Mouse (Mus musculus): ENCODE results near the gene Nxpe5.

The Nxpe5 gene

DNA sequence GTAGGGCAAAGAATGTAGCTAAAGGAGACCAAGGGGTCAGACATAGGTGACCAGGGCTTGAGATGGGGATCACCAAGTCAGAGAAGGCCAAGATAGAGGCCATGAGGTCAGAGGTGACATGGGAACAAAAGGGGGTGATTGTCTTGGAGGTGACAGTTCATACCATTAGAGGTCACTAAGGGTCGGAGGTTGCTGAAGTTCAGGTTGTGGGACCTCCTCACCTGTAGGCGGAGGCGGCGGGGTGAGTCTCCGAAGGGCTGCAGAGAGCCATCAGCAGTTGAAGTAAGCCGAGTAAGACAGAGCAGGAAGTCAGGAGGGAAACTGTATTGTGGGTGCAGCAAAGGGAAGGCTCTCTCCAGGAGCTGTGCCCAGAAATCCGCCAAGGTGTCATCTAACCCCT is 52.3 kb downstream of the Nxpe5 start:
- DNase-seq (ENCODE audit: low read depth, low spot score) = no peak
- H3K36me3 ChIP-seq (ENCODE audit: control insufficient read depth, insufficient read depth, low read length, poor library complexity, severe bottlenecking) = no peaks in the 10 kb centered on the region; the same call in 1 of the 2 replicates

DNA sequence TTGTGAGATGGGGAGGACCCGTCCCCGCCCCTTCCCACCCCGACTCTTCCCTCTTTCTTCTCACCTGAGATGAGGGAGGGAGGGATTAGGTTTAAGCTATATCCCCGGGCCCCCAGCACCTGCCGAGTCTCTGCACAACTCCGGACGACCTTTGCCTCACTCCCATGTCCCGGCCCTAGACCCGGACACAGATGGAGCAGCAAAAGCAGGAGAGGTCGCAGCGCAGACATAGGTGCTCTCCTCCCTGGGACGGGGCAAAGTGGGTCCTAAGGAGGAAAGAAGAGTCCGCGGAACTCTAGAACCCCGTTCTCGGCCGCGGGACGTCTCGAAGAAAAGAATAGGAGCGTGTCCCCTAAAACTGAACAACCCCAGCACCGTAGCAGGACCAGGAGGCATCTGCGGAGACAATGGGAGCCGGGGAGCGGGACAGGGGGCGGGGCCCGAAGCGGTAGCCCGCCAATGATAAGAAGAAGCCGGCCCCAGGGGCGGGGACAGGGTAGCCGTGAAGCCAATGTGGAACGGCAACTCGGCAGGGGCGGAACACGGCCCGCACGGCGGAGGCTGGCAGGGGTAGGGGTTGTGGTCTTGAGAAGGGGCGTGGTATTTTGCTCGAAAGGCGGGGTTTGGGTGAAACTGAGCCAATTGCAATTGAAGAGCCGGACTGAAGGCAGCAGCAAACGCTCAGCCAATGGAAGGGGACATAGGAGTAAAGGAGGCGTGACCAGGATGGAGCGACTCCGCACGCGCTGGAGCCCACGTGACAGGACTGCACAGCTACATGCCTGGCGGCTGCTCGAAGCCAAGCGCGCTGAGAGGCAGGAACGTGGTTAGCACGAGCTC is 54.1 kb downstream of the Nxpe5 start, which contains the start of the genes Gm43720, Gpc2 and Stag3:
TSS of gene Gm43720 (minus strand) at position 374 of the 840 bp plus-strand sequence.
TSS of gene Gpc2 (minus strand) at position 421 of the 840 bp plus-strand sequence.
TSS of gene Stag3 (plus strand) at position 656 of the 840 bp plus-strand sequence.
- Histone ChIP-seq H3K27me3 (ENCODE audit: control insufficient read depth, insufficient read depth, low read length, poor library complexity, severe bottlenecking) (no peaks in the 10 kb centered on the region), H3K36me3 (ENCODE audit: control insufficient read depth, insufficient read depth, low read length, poor library complexity, severe bottlenecking) (no peaks in the 10 kb centered on the region; the same call in 1 of the 2 replicates)

More for the DNA sequence above, 52.3 kb downstream of the Nxpe5 start:
- H3K27me3 ChIP-seq (ENCODE audit: control insufficient read depth, insufficient read depth, low read length, poor library complexity, severe bottlenecking) = no peaks in the 10 kb centered on the region

DNA sequence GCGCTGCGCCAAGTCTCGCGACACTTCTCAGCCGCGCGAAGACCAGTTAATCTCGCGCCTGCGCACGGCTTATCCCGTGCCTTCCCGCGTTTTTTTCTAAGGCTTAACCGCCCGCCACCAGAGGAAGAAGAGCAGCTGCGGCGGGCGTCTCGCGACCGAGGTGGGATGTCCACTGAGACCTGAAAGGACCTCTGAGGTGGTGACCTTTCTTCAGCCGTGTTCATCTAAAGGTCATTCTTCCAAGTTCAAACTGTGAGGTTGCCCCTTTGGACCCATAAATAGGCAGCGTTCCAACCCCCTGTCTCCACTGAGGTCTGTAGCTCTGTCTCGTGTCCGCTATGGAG is 54.7 kb downstream of the Nxpe5 start:
- H3K36me3 ChIP-seq (ENCODE audit: control insufficient read depth, insufficient read depth, low read length, poor library complexity, severe bottlenecking) = no peaks in the 10 kb centered on the region; the same call in 1 of the 2 replicates
- no peaks in the 10 kb centered on the region for H3K27me3 ChIP-seq (ENCODE audit: control insufficient read depth, insufficient read depth, low read length, poor library complexity, severe bottlenecking)
- no peak for DNase-seq (ENCODE audit: low read depth, low spot score)

More for the DNA sequence above, 54.1 kb downstream of the Nxpe5 start, which contains the start of the genes Gm43720, Gpc2 and Stag3:
- peak; percentile 95 for DNase-seq (ENCODE audit: low read depth, low spot score)

- H3K27me3 ChIP-seq (ENCODE audit: control insufficient read depth, insufficient read depth, low read length, poor library complexity, severe bottlenecking) = no peaks in the 10 kb centered on the region
- DNase-seq (ENCODE audit: low read depth, low spot score) = no peak
- H3K36me3 ChIP-seq (ENCODE audit: control insufficient read depth, insufficient read depth, low read length, poor library complexity, severe bottlenecking) = no peaks in the 10 kb centered on the region; the same call in 1 of the 2 replicates
These were observed 55.1 kb downstream of the Nxpe5 start for GRCm38 (mm10) chr5:138280829-138281228.

DNA sequence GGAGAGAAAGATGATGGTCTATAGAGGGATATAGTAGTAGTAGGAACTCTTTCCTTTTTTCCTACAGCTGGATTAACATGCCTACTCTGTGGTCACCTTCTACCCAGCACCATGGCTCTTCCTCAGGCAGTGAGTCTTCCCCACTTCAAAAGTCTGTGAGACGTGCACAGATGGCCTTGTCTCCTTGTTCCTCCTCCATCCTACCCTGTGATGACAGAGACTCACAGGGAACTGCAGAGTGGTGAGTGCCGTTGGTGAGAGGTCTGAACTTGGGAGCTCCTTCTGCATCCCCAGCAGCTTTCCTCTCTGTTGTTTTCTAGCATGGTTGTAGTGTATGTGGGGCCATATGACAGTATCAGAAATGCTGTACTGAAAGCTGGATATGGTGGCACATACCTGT is 56.1 kb downstream of the Nxpe5 start:
- H3K36me3 ChIP-seq (ENCODE audit: control insufficient read depth, insufficient read depth, low read length, poor library complexity, severe bottlenecking) = no peaks in the 10 kb centered on the region; the same call in 1 of the 2 replicates
- H3K27me3 ChIP-seq (ENCODE audit: control insufficient read depth, insufficient read depth, low read length, poor library complexity, severe bottlenecking) = no peaks in the 10 kb centered on the region

GRCm38 (mm10) chr5:138283540-138283939 is 57.8 kb downstream of the Nxpe5 start:
- no peaks in the 10 kb centered on the region for H3K27me3 ChIP-seq (ENCODE audit: control insufficient read depth, insufficient read depth, low read length, poor library complexity, severe bottlenecking)
- no peaks in the 10 kb centered on the region; the same call in 1 of the 2 replicates for H3K36me3 ChIP-seq (ENCODE audit: control insufficient read depth, insufficient read depth, low read length, poor library complexity, severe bottlenecking)
- peak; percentile 53 for DNase-seq (ENCODE audit: low read depth, low spot score)

More for the DNA sequence above, 56.1 kb downstream of the Nxpe5 start:
- DNase-seq (ENCODE audit: low read depth, low spot score) = no peak

GRCm38 (mm10) chr5:138287861-138288260 is 62.2 kb downstream of the Nxpe5 start:
- peak; percentile 55 for DNase-seq (ENCODE audit: low read depth, low spot score)
- H3K27me3 ChIP-seq (ENCODE audit: control insufficient read depth, insufficient read depth, low read length, poor library complexity, severe bottlenecking) = no peaks in the 10 kb centered on the region
- H3K36me3 ChIP-seq (ENCODE audit: control insufficient read depth, insufficient read depth, low read length, poor library complexity, severe bottlenecking) = no peaks in the 10 kb centered on the region

DNA sequence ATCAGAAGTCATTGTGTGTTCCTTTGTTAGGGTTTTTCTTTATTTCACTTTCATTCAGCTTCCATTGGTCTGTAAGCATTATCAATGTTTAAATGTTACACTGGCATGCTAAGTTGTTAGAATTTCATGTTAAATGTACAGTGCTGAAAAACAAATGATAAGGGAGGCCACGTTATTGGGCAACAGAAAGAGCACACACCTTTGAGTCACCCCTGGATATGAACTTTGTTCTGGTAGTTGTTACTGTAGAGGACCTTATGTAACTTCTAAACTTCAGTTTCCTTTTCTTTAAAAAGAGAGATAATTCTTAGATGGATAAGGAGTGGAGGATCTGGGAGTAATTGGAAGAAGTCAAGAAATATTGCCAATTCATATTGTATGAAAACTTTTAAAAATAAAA is 65.9 kb downstream of the Nxpe5 start:
- no peaks in the 10 kb centered on the region for H3K36me3 ChIP-seq (ENCODE audit: control insufficient read depth, insufficient read depth, low read length, poor library complexity, severe bottlenecking)
- no peaks in the 10 kb centered on the region for H3K27me3 ChIP-seq (ENCODE audit: control insufficient read depth, insufficient read depth, low read length, poor library complexity, severe bottlenecking)
- no peak for DNase-seq (ENCODE audit: low read depth, low spot score)

- no peak for DNase-seq (ENCODE audit: low read depth, low spot score)
- Histone ChIP-seq H3K36me3 (ENCODE audit: control insufficient read depth, insufficient read depth, low read length, poor library complexity, severe bottlenecking) (no peaks in the 10 kb centered on the region), H3K27me3 (ENCODE audit: control insufficient read depth, insufficient read depth, low read length, poor library complexity, severe bottlenecking) (no peaks in the 10 kb centered on the region)
These were observed 68.5 kb downstream of the Nxpe5 start for GRCm38 (mm10) chr5:138294158-138294557.

- Histone ChIP-seq H3K36me3 (ENCODE audit: control insufficient read depth, insufficient read depth, low read length, poor library complexity, severe bottlenecking) (no peaks in the 10 kb centered on the region), H3K27me3 (ENCODE audit: control insufficient read depth, insufficient read depth, low read length, poor library complexity, severe bottlenecking) (no peaks in the 10 kb centered on the region)
- no peak for DNase-seq (ENCODE audit: low read depth, low spot score)
These were observed 73.9 kb downstream of the Nxpe5 start for GRCm38 (mm10) chr5:138299613-138300012.
